Mouse (Mus musculus) kidney, postnatal 0 days (tissue): ENCODE results near the gene Rpl23. TPM values are rescaled to one million over a fixed set of nuclear protein-coding genes. Genes with fewer than 3 reads are reported as not detected.

Experiments used
- ATAC-seq: fragments of 200-750 bp; cut with Nextera tagmentation; replicated peaks from 2 replicates; pipeline ENCODE4 v1.8.0; 2017; ENCODE audit warnings: low read depth, moderate number of reproducible peaks, moderate TSS enrichment, moderate library complexity; ENCODE audit not compliant: low FRiP score
- DNase-seq: peaks from one replicate; pipeline ENCODE4 v3.0.0-alpha.2; 2016; ENCODE audit warnings: low spot score
- H3K27ac ChIP-seq: fragments of 300-500 bp; sonication (generic); 2 replicates; pipeline ENCODE4 v1.5.1; 2014; ENCODE audit warnings: mild to moderate bottlenecking
- H3K27me3 ChIP-seq: fragments of 300-500 bp; sonication (generic); 2 replicates; pipeline ENCODE4 v1.6.1; 2014; ENCODE audit warnings: low read length, mixed read lengths; ENCODE audit not compliant: insufficient read depth
- H3K36me3 ChIP-seq: fragments of 300-500 bp; sonication (generic); 2 replicates; pipeline ENCODE4 v1.6.1; 2014; ENCODE audit warnings: low read length, mixed read lengths; ENCODE audit not compliant: insufficient read depth
- H3K4me1 ChIP-seq: fragments of 300-500 bp; sonication (generic); replicated peaks from 2 replicates; pipeline ENCODE4 v1.6.1; 2014; ENCODE audit warnings: antibody characterized with exemption, low read length, mixed read lengths; ENCODE audit not compliant: insufficient read depth
- H3K4me2 ChIP-seq: fragments of 300-500 bp; sonication (generic); 2 replicates; pipeline ENCODE4 v1.6.1; 2014; ENCODE audit warnings: mild to moderate bottlenecking, low read length, moderate library complexity, mixed read lengths
- H3K4me3 ChIP-seq: fragments of 300-500 bp; sonication (generic); replicated peaks from 2 replicates; pipeline ENCODE4 v1.5.1; 2014; ENCODE audit warnings: low read depth, low read length
- H3K9ac ChIP-seq: fragments of 300-500 bp; sonication (generic); 2 replicates; pipeline ENCODE4 v1.6.1; 2014; ENCODE audit warnings: low read depth, low read length
- H3K9me3 ChIP-seq: fragments of 300-500 bp; sonication (generic); replicated peaks from 2 replicates; pipeline ENCODE4 v1.6.1; 2016; ENCODE audit warnings: low read length, inconsistent platforms, mixed read lengths
- CTCF ChIP-seq: IDR thresholded peaks from 2 replicates; pipeline ENCODE4 v1.5.1; 2016; ENCODE audit warnings: antibody characterized with exemption, low read depth, mild to moderate bottlenecking, moderate library complexity
- WGBS: fragments of 180-500 bp; shearing (Covaris S2); extraction: QIAGEN DNeasy Blood & Tissue Kit; methylation state at CpG from one replicate; pipeline ENCODE4 v1.1.7; 2014; 5-methylcytosine and 5-hydroxymethylcytosine counted together
- polyA plus RNA-seq: library from polyadenylated mRNA; unstranded; fragments of >200 nt; fragmentation: Nextera tagmentation; extraction: Ambion mirVana; gene quantifications from 2 replicates; pipeline ENCODE4 v1.2.1, GENCODE M21; 2015

Gene Rpl23
- polyA plus RNA-seq, 1 experiment from 2014 or later: 863 TPM

- WGBS: 7% methylated on average over 13 of the region's 13 CpGs
- DNase-seq (no peak), ATAC-seq (no peak)
- Histone ChIP-seq H3K4me2 (peak overlapping the region; percentile 51), H3K27me3 (no peaks in the 10 kb centered on the region), H3K4me3 (peak overlapping the region; percentile 82), H3K9ac (no peak overlapping the region), H3K27ac (no peak overlapping the region), H3K9me3 (no peaks in the 10 kb centered on the region), H3K36me3 (peaks cover 24% of the 10 kb centered on the region; the same call in 1 of the 2 replicates), H3K4me1 (peaks cover 20% of the 10 kb centered on the region)
- TF ChIP-seq CTCF: no peak
These were observed 36.9 kb downstream of the Rpl23 start for GRCm38 (mm10) chr11:97745331-97745721.

DNA sequence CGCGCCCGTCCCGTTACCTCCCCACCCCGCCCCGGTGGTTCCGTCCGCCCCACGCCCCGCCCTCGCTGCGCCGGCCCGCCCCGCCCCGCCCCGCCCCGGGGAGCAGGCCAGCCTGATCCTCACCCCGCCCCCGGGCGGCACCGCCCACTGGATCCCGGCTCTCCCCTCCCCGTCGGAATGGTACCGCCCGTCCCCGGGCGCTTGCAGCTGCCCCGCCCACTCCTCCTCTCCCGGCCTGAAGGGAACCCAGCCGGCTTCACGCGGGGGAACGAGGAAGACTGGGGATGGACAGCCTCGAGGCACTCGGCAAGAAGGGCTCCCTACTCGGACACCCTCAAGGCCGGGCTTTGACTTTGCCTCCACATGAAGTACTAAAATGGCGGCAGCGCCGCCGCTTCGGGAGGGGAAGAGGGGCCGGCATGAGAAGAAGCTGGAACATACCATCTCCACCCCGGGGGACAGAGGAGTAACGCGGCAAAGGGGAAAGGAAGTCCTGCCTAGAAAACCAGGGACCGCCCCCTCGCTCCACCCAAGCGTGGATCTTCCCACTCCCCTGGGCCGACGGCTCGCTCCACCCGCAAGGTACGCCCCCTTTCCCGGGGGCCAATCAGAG is 37.4 kb downstream of the Rpl23 start:
- H3K9me3 ChIP-seq: no peaks in the 10 kb centered on the region
- 2% methylated on average over 46 of the region's 57 CpGs for WGBS
- ATAC-seq: peak; percentile 94

DNA sequence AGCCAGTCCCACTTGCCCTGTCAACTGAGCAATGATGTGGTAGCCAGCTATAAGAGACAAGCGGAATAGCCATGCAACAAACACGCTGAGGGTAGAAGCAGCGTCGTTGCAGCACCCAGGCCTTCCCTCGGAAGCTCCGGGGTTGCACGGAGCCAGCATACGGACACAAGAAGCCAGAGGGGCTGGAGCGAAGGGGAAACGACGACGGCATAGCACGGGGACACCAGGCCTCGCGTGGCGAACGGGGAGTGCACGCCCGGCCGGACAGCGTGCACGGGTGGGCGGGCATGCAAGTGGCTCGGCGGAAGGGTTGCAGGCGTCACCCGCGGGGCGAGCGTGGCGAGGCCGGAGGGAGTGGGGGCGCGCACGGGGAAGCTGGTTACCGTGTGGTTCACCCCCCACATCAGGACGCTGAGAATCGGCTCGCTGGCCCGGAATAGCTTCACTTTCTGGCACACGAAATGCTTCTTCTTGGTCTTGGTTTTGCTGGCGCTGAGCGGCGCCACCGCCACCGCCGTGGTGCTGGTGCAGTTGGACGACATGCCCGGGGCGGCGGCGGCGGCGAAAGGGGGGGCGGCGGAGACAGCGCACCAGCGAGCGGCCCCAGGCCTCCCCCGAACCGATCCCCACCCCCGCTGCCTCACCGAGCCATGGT is 38.0 kb downstream of the Rpl23 start, which contains the start of gene Pip4k2b:
TSS of gene Pip4k2b (minus strand) at position 642 of the 655 bp plus-strand sequence.
- H3K9ac ChIP-seq: peak within 1 kb of the TSS; percentile 86

More for the DNA sequence above, 37.4 kb downstream of the Rpl23 start:
- DNase-seq: peak; percentile 100
- H3K9ac ChIP-seq: peak overlapping the region; percentile 86
- H3K36me3 ChIP-seq: peaks cover 21% of the 10 kb centered on the region; the same call in 1 of the 2 replicates
- peaks cover 25% of the 10 kb centered on the region for H3K4me1 ChIP-seq
- H3K27me3 ChIP-seq: no peaks in the 10 kb centered on the region
- TF ChIP-seq CTCF: peak; percentile 6; the same call in 1 of the 2 replicates
- H3K4me2 ChIP-seq: peak overlapping the region; percentile 74
- peak overlapping the region; percentile 82 for H3K4me3 ChIP-seq
- peak overlapping the region; percentile 97 for H3K27ac ChIP-seq

GRCm38 (mm10) chr11:97743423-97743822 is 38.8 kb downstream of the Rpl23 start:
- Histone ChIP-seq H3K27me3 (no peaks in the 10 kb centered on the region), H3K4me3 (peak overlapping the region; percentile 82), H3K36me3 (0 out of 2 replicates have a peak, but pooled peaks cover 12% of the 10 kb centered on the region), H3K9ac (peak overlapping the region; percentile 71), H3K4me2 (peak overlapping the region; percentile 74), H3K27ac (no peak overlapping the region), H3K9me3 (no peaks in the 10 kb centered on the region), H3K4me1 (peaks cover 30% of the 10 kb centered on the region)
- no peak for ATAC-seq
- DNase-seq: no peak
- TF ChIP-seq CTCF: no peak
- WGBS: 14% methylated on average over 9 of the region's 9 CpGs

More for the DNA sequence above, 38.0 kb downstream of the Rpl23 start, which contains the start of gene Pip4k2b:
- no peaks in the 10 kb centered on the region for H3K27me3 ChIP-seq
- TF ChIP-seq CTCF: no peak
- peaks cover 17% of the 10 kb centered on the region; the same call in 1 of the 2 replicates for H3K36me3 ChIP-seq
- H3K4me3 ChIP-seq: peak within 1 kb of the TSS; percentile 82
- ATAC-seq (peak; percentile 36), DNase-seq (no peak)
- no peaks in the 10 kb centered on the region for H3K9me3 ChIP-seq
- peak within 1 kb of the TSS; percentile 97 for H3K27ac ChIP-seq
- peak within 1 kb of the TSS; percentile 74 for H3K4me2 ChIP-seq
- H3K4me1 ChIP-seq: peaks cover 30% of the 10 kb centered on the region
- WGBS: under 1% methylated on average over 52 of the region's 63 CpGs

DNA sequence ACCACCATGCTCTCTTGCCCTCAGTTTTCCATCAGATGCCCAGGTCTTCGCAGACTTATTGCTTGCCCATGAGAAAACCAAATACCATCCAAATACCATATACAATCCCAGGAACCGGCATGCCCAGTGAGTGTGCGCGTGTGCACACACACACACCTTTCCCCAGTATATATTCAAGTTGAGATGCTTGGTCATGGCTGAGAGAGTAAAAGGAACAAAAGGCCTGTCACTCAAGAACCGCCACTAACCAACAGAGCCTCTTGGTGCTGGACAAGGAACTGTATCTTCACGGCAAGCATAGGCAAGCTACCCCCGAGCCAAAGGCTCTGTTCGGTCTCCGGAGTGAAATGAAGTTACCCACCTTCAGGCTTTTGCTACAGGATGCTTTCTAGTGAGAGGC is 39.6 kb downstream of the Rpl23 start:
- Histone ChIP-seq H3K4me1 (peaks cover 30% of the 10 kb centered on the region), H3K9me3 (no peaks in the 10 kb centered on the region), H3K27ac (no peak overlapping the region), H3K4me2 (peak overlapping the region; percentile 74), H3K4me3 (peak overlapping the region; percentile 82; the same call in 1 of the 2 replicates), H3K9ac (no peak overlapping the region), H3K27me3 (no peaks in the 10 kb centered on the region), H3K36me3 (0 out of 2 replicates have a peak, but pooled peaks cover 7% of the 10 kb centered on the region)
- DNase-seq (no peak), ATAC-seq (no peak)
- WGBS: 73% methylated on average over 9 of the region's 9 CpGs
- TF ChIP-seq CTCF: no peak

GRCm38 (mm10) chr11:97742157-97742556 is 40.1 kb downstream of the Rpl23 start:
- Histone ChIP-seq H3K4me1 (peaks cover 30% of the 10 kb centered on the region), H3K9ac (no peak overlapping the region), H3K36me3 (0 out of 2 replicates have a peak, but pooled peaks cover 7% of the 10 kb centered on the region), H3K27me3 (no peaks in the 10 kb centered on the region), H3K4me2 (no peak overlapping the region), H3K4me3 (no peak overlapping the region), H3K27ac (no peak overlapping the region), H3K9me3 (no peaks in the 10 kb centered on the region)
- ATAC-seq (no peak), DNase-seq (no peak)
- no peak for TF ChIP-seq CTCF
- WGBS: 89% methylated on average over 5 of the region's 5 CpGs
